Mouse (Mus musculus) forebrain, embryonic 11.5 days (tissue): ENCODE data around the gene Cmtm6. TPM values are rescaled to one million over a fixed set of nuclear protein-coding genes. Genes with fewer than 3 reads are reported as not detected.

Experiments
- ATAC-seq: fragments of 200-750 bp; cut with Nextera tagmentation; replicated peaks from 2 replicates; pipeline ENCODE4 v1.8.0; 2017; ENCODE audit warnings: moderate TSS enrichment; ENCODE audit not compliant: low FRiP score
- DNase-seq: peaks from one replicate; pipeline ENCODE4 v3.0.0-alpha.2; 2017; ENCODE audit warnings: low spot score
- H3K27ac ChIP-seq: fragments of 300-500 bp; sonication (generic); 2 replicates; pipeline ENCODE4 v1.5.1; 2014; ENCODE audit warnings: low read depth, low read length
- H3K27me3 ChIP-seq: fragments of 300-500 bp; sonication (generic); 2 replicates; pipeline ENCODE4 v1.6.1; 2014; ENCODE audit warnings: mild to moderate bottlenecking, low read length, mixed read lengths; ENCODE audit not compliant: control insufficient read depth, insufficient read depth
- H3K36me3 ChIP-seq: fragments of 300-500 bp; sonication (generic); 2 replicates; pipeline ENCODE4 v1.6.1; 2014; ENCODE audit warnings: mild to moderate bottlenecking, low read length, moderate library complexity, mixed read lengths; ENCODE audit not compliant: control insufficient read depth, insufficient read depth
- H3K4me1 ChIP-seq: fragments of 300-500 bp; sonication (generic); replicated peaks from 2 replicates; pipeline ENCODE4 v1.6.1; 2014; ENCODE audit warnings: low read length, mixed read lengths; ENCODE audit not compliant: control insufficient read depth, insufficient read depth
- H3K4me2 ChIP-seq: fragments of 300-500 bp; sonication (generic); 2 replicates; pipeline ENCODE4 v1.6.1; 2014; ENCODE audit warnings: low read depth, mild to moderate bottlenecking, low read length, moderate library complexity, mixed read lengths; ENCODE audit not compliant: severe bottlenecking
- H3K4me3 ChIP-seq: fragments of 300-500 bp; sonication (generic); 2 replicates; pipeline ENCODE4 v1.5.1; 2014; ENCODE audit warnings: low read depth, low read length
- H3K9ac ChIP-seq: fragments of 300-500 bp; sonication (generic); 2 replicates; pipeline ENCODE4 v1.6.1; 2014; ENCODE audit warnings: low read length
- H3K9me3 ChIP-seq: fragments of 300-500 bp; sonication (generic); 2 replicates; pipeline ENCODE4 v1.6.1; 2016; ENCODE audit warnings: low read length, mixed read lengths; ENCODE audit not compliant: control insufficient read depth
- WGBS: fragments of 180-500 bp; shearing (Covaris S2); extraction: QIAGEN DNeasy Blood & Tissue Kit; methylation state at CpG from one replicate; pipeline ENCODE4 v1.1.7; 2014; 5-methylcytosine and 5-hydroxymethylcytosine counted together
- polyA plus RNA-seq: library from polyadenylated mRNA; unstranded; fragments of >200 nt; fragmentation: Nextera tagmentation; extraction: Ambion mirVana; gene quantifications from 2 replicates; pipeline ENCODE4 v1.2.1, GENCODE M21; 2014

The Cmtm6 gene
- polyA plus RNA-seq, 1 experiment from 2014 or later: 26.9 TPM

GRCm38 (mm10) chr9:114740336-114740735 is 9.4 kb downstream of the Cmtm6 start:
- no peaks in the 10 kb centered on the region for H3K27me3 ChIP-seq
- H3K9ac ChIP-seq: no peak overlapping the region
- H3K4me3 ChIP-seq: no peak overlapping the region
- H3K4me1 ChIP-seq: no peaks in the 10 kb centered on the region
- no peaks in the 10 kb centered on the region for H3K36me3 ChIP-seq
- ATAC-seq (no peak), DNase-seq (no peak)
- no peak overlapping the region for H3K4me2 ChIP-seq
- WGBS: 97% methylated on average over 9 of the region's 9 CpGs
- no peaks in the 10 kb centered on the region for H3K9me3 ChIP-seq
- H3K27ac ChIP-seq: no peak overlapping the region

GRCm38 (mm10) chr9:114742731-114743130 is 11.8 kb downstream of the Cmtm6 start:
- DNase-seq: no peak
- H3K27me3 ChIP-seq: no peaks in the 10 kb centered on the region
- H3K4me3 ChIP-seq: no peak overlapping the region
- no peaks in the 10 kb centered on the region for H3K4me1 ChIP-seq
- no peak for ATAC-seq
- no peak overlapping the region for H3K27ac ChIP-seq
- no peaks in the 10 kb centered on the region for H3K36me3 ChIP-seq
- H3K9me3 ChIP-seq: no peaks in the 10 kb centered on the region
- H3K4me2 ChIP-seq: no peak overlapping the region
- H3K9ac ChIP-seq: no peak overlapping the region
- 81% methylated on average over 2 of the region's 2 CpGs for WGBS

- no peak overlapping the region for H3K27ac ChIP-seq
- H3K36me3 ChIP-seq: no peaks in the 10 kb centered on the region; the same call in 1 of the 2 replicates
- H3K4me1 ChIP-seq: no peaks in the 10 kb centered on the region
- no peaks in the 10 kb centered on the region for H3K9me3 ChIP-seq
- H3K27me3 ChIP-seq: no peaks in the 10 kb centered on the region
- H3K9ac ChIP-seq: no peak overlapping the region
- ATAC-seq (no peak), DNase-seq (no peak)
- H3K4me3 ChIP-seq: no peak overlapping the region
- no peak overlapping the region for H3K4me2 ChIP-seq
- 84% methylated on average over 4 of the region's 4 CpGs for WGBS
Observed at GRCm38 (mm10) chr9:114745163-114745562, 14.2 kb downstream of the Cmtm6 start.

- H3K36me3 ChIP-seq: no peaks in the 10 kb centered on the region; the same call in 1 of the 2 replicates
- H3K9me3 ChIP-seq: no peaks in the 10 kb centered on the region
- H3K27ac ChIP-seq: no peak overlapping the region
- H3K4me2 ChIP-seq: no peak overlapping the region
- DNase-seq (no peak), ATAC-seq (no peak)
- H3K27me3 ChIP-seq: no peaks in the 10 kb centered on the region
- WGBS: 82% methylated on average over 4 of the region's 4 CpGs
- no peak overlapping the region for H3K4me3 ChIP-seq
- H3K4me1 ChIP-seq: no peaks in the 10 kb centered on the region
- no peak overlapping the region for H3K9ac ChIP-seq
Observed at GRCm38 (mm10) chr9:114745654-114746053, 14.7 kb downstream of the Cmtm6 start.

- H3K4me3 ChIP-seq: no peak overlapping the region
- no peak overlapping the region for H3K4me2 ChIP-seq
- WGBS: 87% methylated on average over 10 of the region's 10 CpGs
- DNase-seq (no peak), ATAC-seq (no peak)
- H3K9ac ChIP-seq: no peak overlapping the region
- H3K27ac ChIP-seq: no peak overlapping the region
- H3K9me3 ChIP-seq: no peaks in the 10 kb centered on the region
- no peaks in the 10 kb centered on the region for H3K4me1 ChIP-seq
- H3K36me3 ChIP-seq: no peaks in the 10 kb centered on the region; the same call in 1 of the 2 replicates
- H3K27me3 ChIP-seq: no peaks in the 10 kb centered on the region
Observed at GRCm38 (mm10) chr9:114747012-114747411, 16.1 kb downstream of the Cmtm6 start.

- ATAC-seq (no peak), DNase-seq (no peak)
- H3K36me3 ChIP-seq: no peaks in the 10 kb centered on the region; the same call in 1 of the 2 replicates
Observed at GRCm38 (mm10) chr9:114747466-114747865, 16.6 kb downstream of the Cmtm6 start.

GRCm38 (mm10) chr9:114751582-114751981 is 20.7 kb downstream of the Cmtm6 start:
- Histone ChIP-seq H3K4me2 (no peak overlapping the region), H3K4me3 (no peak overlapping the region), H3K27me3 (no peaks in the 10 kb centered on the region), H3K9me3 (no peaks in the 10 kb centered on the region), H3K9ac (no peak overlapping the region), H3K4me1 (no peaks in the 10 kb centered on the region), H3K27ac (no peak overlapping the region), H3K36me3 (no peaks in the 10 kb centered on the region; the same call in 1 of the 2 replicates)
- 84% methylated on average over 3 of the region's 3 CpGs for WGBS
- ATAC-seq (no peak), DNase-seq (no peak)

More at GRCm38 (mm10) chr9:114747466-114747865, 16.6 kb downstream of the Cmtm6 start:
- Histone ChIP-seq H3K4me3 (no peak overlapping the region), H3K9ac (no peak overlapping the region), H3K27ac (no peak overlapping the region), H3K4me2 (no peak overlapping the region), H3K27me3 (no peaks in the 10 kb centered on the region), H3K9me3 (no peaks in the 10 kb centered on the region), H3K4me1 (no peaks in the 10 kb centered on the region)
- 90% methylated on average over 12 of the region's 12 CpGs for whole genome bisulfite sequencing

- Histone ChIP-seq H3K4me1 (no peaks in the 10 kb centered on the region), H3K36me3 (no peaks in the 10 kb centered on the region; the same call in 1 of the 2 replicates), H3K9ac (no peak overlapping the region), H3K9me3 (no peaks in the 10 kb centered on the region), H3K4me2 (peak overlapping the region; percentile 85; the same call in 1 of the 2 replicates), H3K27me3 (no peaks in the 10 kb centered on the region), H3K27ac (no peak overlapping the region), H3K4me3 (no peak overlapping the region)
- 75% methylated on average over 9 of the region's 9 CpGs for WGBS
- DNase-seq (no peak), ATAC-seq (no peak)
Observed at GRCm38 (mm10) chr9:114752311-114752710, 21.4 kb downstream of the Cmtm6 start.

- Histone ChIP-seq H3K4me1 (no peaks in the 10 kb centered on the region), H3K27ac (peak overlapping the region; percentile 25; the same call in 1 of the 2 replicates), H3K4me3 (peak overlapping the region; percentile 43), H3K27me3 (no peaks in the 10 kb centered on the region), H3K9me3 (no peaks in the 10 kb centered on the region), H3K36me3 (no peaks in the 10 kb centered on the region; the same call in 1 of the 2 replicates), H3K9ac (peak overlapping the region; percentile 67), H3K4me2 (peak overlapping the region; percentile 85)
- DNase-seq: peak; percentile 93
- 8% methylated on average over 36 of the region's 36 CpGs for WGBS
- peak; percentile 90 for ATAC-seq
Observed at GRCm38 (mm10) chr9:114752863-114753484, 22.1 kb downstream of the Cmtm6 start.
